Mouse (Mus musculus): ENCODE results near the gene Iqcn. TPM values are rescaled to one million over a fixed set of nuclear protein-coding genes. Genes with fewer than 3 reads are reported as not detected.

Iqcn gene
- polyA plus RNA-seq, 1 experiment, result 0.01 TPM

DNA sequence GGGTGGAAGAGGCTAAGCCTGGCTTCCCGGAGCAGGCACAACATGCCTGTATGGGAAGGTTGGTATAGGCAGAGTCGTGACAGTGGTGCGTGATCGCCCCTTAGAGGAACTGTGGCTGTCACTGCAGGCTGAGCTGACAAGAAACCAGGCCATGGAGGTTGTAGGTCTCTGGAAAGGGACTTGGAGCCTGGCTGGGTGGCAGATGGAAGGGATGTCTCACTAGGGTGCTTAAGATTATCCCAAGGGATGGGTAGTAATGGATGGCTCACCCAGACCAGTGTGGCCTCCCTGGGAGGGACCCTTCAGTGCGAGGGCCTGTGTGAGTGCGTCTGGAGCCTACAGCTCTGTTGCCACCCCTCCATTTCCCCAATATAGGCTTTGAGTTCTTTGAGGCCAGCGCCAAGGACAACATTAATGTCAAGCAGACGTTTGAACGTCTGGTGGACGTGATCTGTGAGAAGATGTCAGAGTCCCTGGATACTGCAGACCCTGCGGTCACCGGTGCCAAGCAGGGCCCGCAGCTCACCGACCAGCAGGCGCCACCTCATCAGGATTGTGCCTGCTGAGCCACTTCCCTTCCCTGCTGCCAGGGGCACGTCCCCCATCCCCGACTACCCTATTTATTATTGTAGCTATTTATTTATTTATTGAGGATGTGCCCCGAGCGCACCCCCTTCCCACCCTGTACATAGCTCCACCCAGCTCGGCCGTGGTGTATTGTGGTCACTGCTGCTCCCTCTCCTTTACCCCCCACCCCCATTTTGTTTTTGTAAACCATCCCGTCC, 54.5 kb downstream of the Iqcn start:
- no peak overlapping the region for H3K4me3 ChIP-seq (ENCODE audit: insufficient read depth, poor library complexity, severe bottlenecking)
- peaks cover 15% of the 10 kb centered on the region for H3K79me2 ChIP-seq (ENCODE audit: control insufficient read depth, insufficient read depth)
- H3ac ChIP-seq (ENCODE audit: control insufficient read depth, insufficient read length, low read depth), result no peak overlapping the region
- peaks cover 12% of the 10 kb centered on the region for H3K36me3 ChIP-seq (ENCODE audit: control insufficient read depth, insufficient read depth)
- TF ChIP-seq USF1 (IDR thresholded peaks at IDR 0.05; ENCODE audit: low read depth) (no peak), MYOG (IDR thresholded peaks at IDR 0.05; ENCODE audit: control insufficient read depth, extremely low read depth, insufficient read length) (no peak), MAX (IDR thresholded peaks at IDR 0.05) (no peak), CEBPB (IDR thresholded peaks at IDR 0.05; ENCODE audit: low read depth) (no peak), CTCF (IDR thresholded peaks at IDR 0.05; ENCODE audit: control insufficient read depth, insufficient read depth, insufficient read length) (peak; percentile 43)
- no peaks in the 10 kb centered on the region for H3K27me3 ChIP-seq (ENCODE audit: control insufficient read depth, insufficient read depth, insufficient read length)
- H3K79me3 ChIP-seq (ENCODE audit: low read depth), result peaks cover 3% of the 10 kb centered on the region

DNA sequence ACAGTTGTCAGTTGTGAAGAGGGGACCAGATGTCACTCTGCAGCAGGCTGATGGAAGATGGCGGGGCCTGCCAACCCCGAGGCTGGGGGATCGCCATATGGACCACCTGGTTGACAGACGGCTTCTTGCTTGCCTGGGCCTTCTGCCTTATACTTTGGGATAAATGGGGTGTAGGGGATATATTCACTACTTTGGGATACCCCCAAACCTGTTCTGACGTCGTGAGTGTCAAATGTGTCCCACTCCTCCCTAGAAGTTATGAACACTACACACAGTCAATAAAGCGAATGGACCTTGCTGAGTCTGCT, 55.0 kb downstream of the Iqcn start:
- no peaks in the 10 kb centered on the region for H3K27me3 ChIP-seq (ENCODE audit: control insufficient read depth, insufficient read depth, insufficient read length)
- peaks cover 15% of the 10 kb centered on the region for H3K79me2 ChIP-seq (ENCODE audit: control insufficient read depth, insufficient read depth)
- H3K36me3 ChIP-seq (ENCODE audit: control insufficient read depth, insufficient read depth), result peaks cover 17% of the 10 kb centered on the region
- no peak overlapping the region for H3ac ChIP-seq (ENCODE audit: control insufficient read depth, insufficient read length, low read depth)
- H3K4me3 ChIP-seq (ENCODE audit: insufficient read depth, poor library complexity, severe bottlenecking), result no peak overlapping the region
- peaks cover 3% of the 10 kb centered on the region for H3K79me3 ChIP-seq (ENCODE audit: low read depth)
- TF ChIP-seq FOSL1 (IDR thresholded peaks at IDR 0.05; ENCODE audit: insufficient read depth, low read length, poor library complexity, severe bottlenecking) (no peak), USF1 (IDR thresholded peaks at IDR 0.05; ENCODE audit: low read depth) (no peak), MYOD1 (IDR thresholded peaks at IDR 0.05; ENCODE audit: control insufficient read depth, insufficient read length, low read depth) (no peak), MAX (IDR thresholded peaks at IDR 0.05) (no peak), CTCF (IDR thresholded peaks at IDR 0.05; ENCODE audit: control insufficient read depth, insufficient read depth, insufficient read length) (no peak), CEBPB (IDR thresholded peaks at IDR 0.05; ENCODE audit: low read depth) (no peak), MYOG (IDR thresholded peaks at IDR 0.05; ENCODE audit: control insufficient read depth, extremely low read depth, insufficient read length) (no peak)

- H3K79me3 ChIP-seq (ENCODE audit: low read depth), result peaks cover 3% of the 10 kb centered on the region
- peaks cover 18% of the 10 kb centered on the region for H3K36me3 ChIP-seq (ENCODE audit: control insufficient read depth, insufficient read depth)
- H3K27me3 ChIP-seq (ENCODE audit: control insufficient read depth, insufficient read depth, insufficient read length), result no peaks in the 10 kb centered on the region
- no peak for TF ChIP-seq FOSL1 (IDR thresholded peaks at IDR 0.05; ENCODE audit: insufficient read depth, low read length, poor library complexity, severe bottlenecking)
- no peak for TF ChIP-seq MYOG (IDR thresholded peaks at IDR 0.05; ENCODE audit: control insufficient read depth, extremely low read depth, insufficient read length)
- no peak overlapping the region for H3K4me3 ChIP-seq (ENCODE audit: insufficient read depth, poor library complexity, severe bottlenecking)
- H3K79me2 ChIP-seq (ENCODE audit: control insufficient read depth, insufficient read depth), result peaks cover 15% of the 10 kb centered on the region
- H3ac ChIP-seq (ENCODE audit: control insufficient read depth, insufficient read length, low read depth), result no peak overlapping the region
Observed at GRCm38 (mm10) chr8:70758616-70759561, 55.6 kb downstream of the Iqcn start.

DNA sequence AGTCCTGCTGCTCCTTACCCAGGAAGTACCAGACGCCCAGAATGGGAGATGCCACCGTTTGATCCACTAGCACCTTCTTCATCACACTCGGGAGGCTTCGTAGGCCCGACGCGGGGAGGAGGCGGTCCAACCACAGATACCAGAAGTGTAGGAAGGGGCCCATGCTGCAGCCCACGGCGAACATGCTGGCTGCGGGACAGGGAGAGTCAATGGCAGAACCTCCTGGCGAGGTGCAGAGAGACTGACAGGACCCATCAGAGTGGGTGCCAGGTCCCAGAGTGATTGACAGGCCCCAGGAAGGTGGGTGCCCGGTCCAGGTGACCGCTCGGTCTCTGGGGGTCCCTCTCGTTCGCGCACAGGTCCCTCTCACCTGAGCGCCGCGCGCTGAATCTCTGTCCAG, 57.1 kb downstream of the Iqcn start:
- TF ChIP-seq CEBPB (IDR thresholded peaks at IDR 0.05; ENCODE audit: low read depth) (no peak), CTCF (IDR thresholded peaks at IDR 0.05; ENCODE audit: control insufficient read depth, insufficient read depth, insufficient read length) (no peak), FOSL1 (IDR thresholded peaks at IDR 0.05; ENCODE audit: insufficient read depth, low read length, poor library complexity, severe bottlenecking) (no peak), MAX (IDR thresholded peaks at IDR 0.05) (no peak), MYOD1 (IDR thresholded peaks at IDR 0.05; ENCODE audit: control insufficient read depth, insufficient read length, low read depth) (no peak), USF1 (IDR thresholded peaks at IDR 0.05; ENCODE audit: low read depth) (no peak), MYOG (IDR thresholded peaks at IDR 0.05; ENCODE audit: control insufficient read depth, extremely low read depth, insufficient read length) (no peak)
- peak overlapping the region; percentile 60 for H3K4me3 ChIP-seq (ENCODE audit: insufficient read depth, poor library complexity, severe bottlenecking)
- H3ac ChIP-seq (ENCODE audit: control insufficient read depth, insufficient read length, low read depth), result peak overlapping the region; percentile 80
- no peaks in the 10 kb centered on the region for H3K27me3 ChIP-seq (ENCODE audit: control insufficient read depth, insufficient read depth, insufficient read length)
- H3K79me2 ChIP-seq (ENCODE audit: control insufficient read depth, insufficient read depth), result peaks cover 24% of the 10 kb centered on the region
- peaks cover 28% of the 10 kb centered on the region for H3K36me3 ChIP-seq (ENCODE audit: control insufficient read depth, insufficient read depth)
- peaks cover 4% of the 10 kb centered on the region for H3K79me3 ChIP-seq (ENCODE audit: low read depth)

DNA sequence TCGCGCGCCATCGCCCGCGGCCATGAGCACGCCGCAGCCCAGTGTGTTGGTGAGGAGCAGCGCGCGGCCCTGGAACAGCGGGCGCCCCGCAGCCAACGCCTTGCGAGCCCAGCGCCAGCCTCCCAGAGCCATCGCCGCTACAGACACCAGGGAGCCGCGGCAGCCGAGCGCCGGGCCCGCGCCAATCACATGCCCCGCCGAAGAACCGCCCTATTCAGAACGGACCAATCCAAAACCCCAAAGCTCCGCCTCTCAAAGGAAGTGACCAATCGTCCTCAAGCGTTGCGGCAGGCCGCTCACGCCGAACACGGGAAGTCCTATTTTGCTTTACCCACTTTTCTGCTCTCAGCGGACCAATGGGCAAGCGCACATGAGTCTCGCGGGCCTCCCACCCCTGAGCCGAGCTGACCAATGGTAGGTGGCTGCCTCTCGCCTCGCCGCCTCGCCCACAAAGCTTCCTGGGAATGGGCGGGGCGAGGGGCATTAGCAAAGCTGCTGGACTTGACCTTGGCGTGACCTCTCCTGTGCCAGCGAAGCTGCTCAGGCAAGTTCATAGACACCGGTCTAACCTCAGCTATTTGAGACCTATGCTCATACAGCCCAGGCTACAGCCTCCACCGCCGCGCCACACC, 57.6 kb downstream of the Iqcn start, which contains the start of gene Mpv17l2:
Gene Mpv17l2, minus strand, starts transcription at position 172 of the 632 bp plus-strand sequence.
- H3K36me3 ChIP-seq (ENCODE audit: control insufficient read depth, insufficient read depth), result peaks cover 28% of the 10 kb centered on the region
- peak within 1 kb of the TSS; percentile 60 for H3K4me3 ChIP-seq (ENCODE audit: insufficient read depth, poor library complexity, severe bottlenecking)
- H3K79me3 ChIP-seq (ENCODE audit: low read depth), result peaks cover 5% of the 10 kb centered on the region
- H3K27me3 ChIP-seq (ENCODE audit: control insufficient read depth, insufficient read depth, insufficient read length), result no peaks in the 10 kb centered on the region
- H3K79me2 ChIP-seq (ENCODE audit: control insufficient read depth, insufficient read depth), result peaks cover 25% of the 10 kb centered on the region
- TF ChIP-seq MYOD1 (IDR thresholded peaks at IDR 0.05; ENCODE audit: control insufficient read depth, insufficient read length, low read depth) (no peak), FOSL1 (IDR thresholded peaks at IDR 0.05; ENCODE audit: insufficient read depth, low read length, poor library complexity, severe bottlenecking) (no peak), USF1 (IDR thresholded peaks at IDR 0.05; ENCODE audit: low read depth) (peak; percentile 47), CEBPB (IDR thresholded peaks at IDR 0.05; ENCODE audit: low read depth) (no peak), CTCF (IDR thresholded peaks at IDR 0.05; ENCODE audit: control insufficient read depth, insufficient read depth, insufficient read length) (no peak), MYOG (IDR thresholded peaks at IDR 0.05; ENCODE audit: control insufficient read depth, extremely low read depth, insufficient read length) (no peak), MAX (IDR thresholded peaks at IDR 0.05) (peak; percentile 69)
- peak within 1 kb of the TSS; percentile 80 for H3ac ChIP-seq (ENCODE audit: control insufficient read depth, insufficient read length, low read depth)
